Mouse (Mus musculus): ENCODE measurements at regions not wholly inside any gene's neighbourhood (a gene's known extent, or its start where the extent isn't known, plus 50 kb on each side); places are given as distances from the start of the nearest gene placed in this dataset.

DNA sequence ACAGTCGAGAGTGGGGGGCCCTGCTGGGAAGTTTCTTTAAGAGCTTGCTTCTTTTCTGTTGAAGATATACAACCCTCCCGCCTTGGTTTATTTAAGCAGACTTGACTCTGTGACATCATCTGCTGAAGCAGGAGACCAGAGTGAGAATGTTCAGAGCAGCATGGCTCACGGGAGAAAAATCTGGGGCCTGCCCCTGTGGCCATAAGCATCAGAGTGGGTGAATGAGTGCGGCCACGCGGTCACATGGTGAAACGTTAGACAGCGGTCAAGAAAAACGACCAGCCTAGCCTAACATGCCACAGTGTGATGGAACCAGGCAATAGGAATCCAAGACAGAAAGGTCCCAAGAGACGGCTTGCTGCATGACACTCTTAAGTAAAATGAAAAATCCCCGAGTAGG lies 95.2 kb upstream of the 1600014C23Rik start:
- TF ChIP-seq CTCF (IDR thresholded peaks at IDR 0.05; ENCODE audit: insufficient read depth, low read depth, low read length) (no peak), POLR2A (IDR thresholded peaks at IDR 0.05; ENCODE audit: insufficient read depth, low read depth, low read length) (no peak)
